Mouse (Mus musculus) cerebellum, adult (tissue): ENCODE results near the gene H2al2b.
"Not testable (repeated sequence)": the region's sequence is repeated elsewhere in the genome, so short reads cannot be mapped to it uniquely, and the experiment has no call there.

Experiments used
- ATAC-seq: cut with Nextera tagmentation; 2 replicates; pipeline ENCODE4 v1.9.2; 2017; ENCODE audit warnings: mild to moderate bottlenecking, moderate library complexity, mixed read lengths; ENCODE audit not compliant: insufficient number of reproducible peaks, low FRiP score, low TSS enrichment

Gene H2al2b

DNA sequence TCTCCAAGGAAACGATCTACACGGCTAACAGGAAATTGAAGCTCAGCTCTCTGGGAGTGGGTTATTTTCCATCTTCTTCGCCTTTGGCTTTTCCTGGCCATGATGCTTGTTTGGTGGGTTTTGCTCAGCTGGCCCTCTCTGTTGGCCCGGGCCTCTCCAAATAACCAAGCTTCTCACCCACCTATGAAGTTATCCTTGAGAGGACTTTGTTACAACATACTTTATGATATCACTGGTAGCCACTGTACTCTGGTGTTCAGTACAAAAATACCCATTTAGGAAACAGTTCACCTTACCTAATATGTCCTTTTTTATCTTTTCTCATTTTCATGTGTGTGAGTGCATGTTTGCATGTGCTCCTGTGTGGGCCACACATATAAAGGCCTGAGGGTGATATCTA is at the start of gene H2al2b:
Gene H2al2b (minus strand): TSS at position 101 of the 400 bp plus-strand sequence.
- ATAC-seq = not testable (repeated sequence)
